Mouse (Mus musculus) liver, adult 2 months (tissue): ENCODE results near the gene Slc25a27.

Source experiments
- CTCF ChIP-seq: fragments of 200-500 bp; IDR thresholded peaks from 2 replicates; pipeline ENCODE4 v1.5.1; 2011; ENCODE audit warnings: low read depth, low read length, control low read depth
- POLR2A ChIP-seq: fragments of 200-500 bp; IDR thresholded peaks from 2 replicates; pipeline ENCODE4 v1.6.1; 2011; ENCODE audit warnings: low read length, control low read depth; ENCODE audit not compliant: insufficient read depth; ENCODE audit errors: extremely low read depth

DNA sequence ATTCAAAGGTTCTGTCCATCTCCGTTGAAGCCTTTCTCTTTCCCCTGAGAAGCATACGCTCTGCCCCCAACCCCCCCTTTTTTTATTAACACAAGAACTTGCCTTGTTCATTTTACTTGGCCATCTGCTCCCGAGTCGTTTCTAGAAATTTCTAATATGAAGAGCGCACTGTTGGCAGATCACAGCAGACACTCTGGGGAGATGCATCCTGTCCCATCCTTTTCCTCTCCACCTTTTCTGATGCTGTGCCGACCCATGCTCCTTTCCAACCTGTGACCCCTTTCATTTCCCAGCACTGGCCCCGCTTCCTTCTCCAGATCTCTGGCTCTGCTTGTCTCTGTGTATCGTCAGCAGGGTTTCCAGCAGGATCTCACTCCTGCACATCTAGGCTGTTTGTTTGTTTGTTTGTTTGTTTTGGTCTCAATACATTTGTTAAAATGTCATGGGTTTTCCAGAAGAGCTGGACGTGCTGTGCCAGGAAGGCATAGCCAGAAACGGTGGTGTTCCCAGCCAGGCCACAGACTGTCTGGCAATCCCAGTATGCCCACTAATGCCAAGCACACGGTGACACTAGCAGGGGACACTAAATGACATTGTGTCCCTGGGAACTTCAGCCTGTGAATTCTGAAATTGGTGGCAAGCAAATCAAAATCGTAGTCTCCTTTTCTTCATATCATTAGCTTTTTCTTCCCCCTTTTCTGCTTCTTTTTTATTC is 37.4 kb upstream of the Slc25a27 start:
- TF ChIP-seq POLR2A (no peak), CTCF (no peak)
